Mouse (Mus musculus) CH12.LX (cell line): ENCODE results near the gene Gm45233. TPM values are rescaled to one million over a fixed set of nuclear protein-coding genes. Genes with fewer than 3 reads are reported as not detected.
A peak's percentile ranks its signal among the peaks of the same experiment; 100 is the strongest.

Source experiments
- DNase-seq: peaks from one replicate; pipeline ENCODE4 v3.0.0-alpha.2; 2013; ENCODE audit errors: extremely low read depth
- H3K27ac ChIP-seq: 2 replicates; pipeline ENCODE4 v1.5.1; 2012; ENCODE audit warnings: low read depth, mild to moderate bottlenecking, control low read depth, moderate library complexity; ENCODE audit not compliant: insufficient read depth
- H3K27me3 ChIP-seq: replicated peaks from 2 replicates; pipeline ENCODE3; 2012; ENCODE audit warnings: inconsistent platforms
- H3K36me3 ChIP-seq, 2 experiments: replicated peaks in 1 of 2; 2 replicates each; pipeline versions ENCODE3 to v1.6.1; 2012; ENCODE audit warnings: inconsistent platforms in 1 of 2, low read length in 1 of 2, mild to moderate bottlenecking in 1 of 2, mixed read lengths in 1 of 2, moderate library complexity in 1 of 2; ENCODE audit not compliant: control insufficient read depth in 1 of 2, insufficient read depth in 1 of 2
- H3K4me1 ChIP-seq, 2 experiments: 2 replicates each; pipeline ENCODE4 v1.6.1; 2012; ENCODE audit warnings: inconsistent platforms in 1 of 2, moderate library complexity in 1 of 2; ENCODE audit not compliant: insufficient read depth in 2 of 2, control insufficient read depth in 1 of 2
- H3K4me2 ChIP-seq: 2 replicates; pipeline ENCODE4 v1.6.1; 2012; ENCODE audit warnings: low read depth, mild to moderate bottlenecking, control low read depth; ENCODE audit not compliant: poor library complexity, insufficient read depth, severe bottlenecking
- H3K4me3 ChIP-seq, 3 experiments: fragments of 150-350 bp in 1 of 3; sonication (generic) in 1 of 3; replicated peaks in 1 of 3; 2 replicates each; pipeline versions ENCODE3 to v1.5.1; 2011 to 2012; ENCODE audit warnings: low read depth in 2 of 3, low read length in 2 of 3, mild to moderate bottlenecking in 2 of 3, moderate library complexity in 2 of 3, control low read depth in 1 of 3, improper control_type of control experiment in 1 of 3, inconsistent platforms in 1 of 3, mixed read lengths in 1 of 3; ENCODE audit not compliant: poor library complexity in 1 of 3
- H3K79me2 ChIP-seq: replicated peaks from 2 replicates; pipeline ENCODE4 v1.6.1; 2012; ENCODE audit warnings: mild to moderate bottlenecking, moderate library complexity; ENCODE audit not compliant: control insufficient read depth, poor library complexity, insufficient read depth, severe bottlenecking; ENCODE audit errors: extremely low read depth
- H3K9ac ChIP-seq: 2 replicates; pipeline ENCODE4 v1.6.1; 2012; ENCODE audit warnings: low read depth, mild to moderate bottlenecking, control low read depth, moderate library complexity; ENCODE audit not compliant: insufficient read depth
- H3K9me3 ChIP-seq: replicated peaks from 2 replicates; pipeline ENCODE3; 2012; ENCODE audit warnings: low read length, inconsistent platforms, mixed read lengths
- BHLHE40 ChIP-seq: IDR thresholded peaks from 2 replicates; pipeline ENCODE4 v1.6.1; 2011; ENCODE audit warnings: mild to moderate bottlenecking, low read depth, low read length, improper control_type of control experiment
- CHD1 ChIP-seq: IDR thresholded peaks from 2 replicates; pipeline ENCODE4 v1.6.1; 2012; ENCODE audit warnings: low read depth, low read length, improper control_type of control experiment, inconsistent platforms
- CHD2 ChIP-seq: IDR thresholded peaks from 2 replicates; pipeline ENCODE4 v1.6.1; 2011; ENCODE audit warnings: low read length, improper control_type of control experiment
- CTCF ChIP-seq, 2 experiments: IDR thresholded peaks in 1 of 2; conservative IDR thresholded peaks in 1 of 2; 2 replicates each; pipeline ENCODE4 v1.5.1; 2011 to 2012; ENCODE audit warnings: low read depth in 2 of 2, low read length in 2 of 2, improper control_type of control experiment in 1 of 2, inconsistent platforms in 1 of 2, mild to moderate bottlenecking in 1 of 2, moderate library complexity in 1 of 2
- ELF1 ChIP-seq: IDR thresholded peaks from 2 replicates; pipeline ENCODE4 v1.6.1; 2014; ENCODE audit warnings: low read depth, mild to moderate bottlenecking, inconsistent platforms, low read length, improper control_type of control experiment
- EP300 ChIP-seq: IDR thresholded peaks from 2 replicates; pipeline ENCODE4 v1.6.1; 2011; ENCODE audit warnings: low read length, improper control_type of control experiment
- ETS1 ChIP-seq: conservative IDR thresholded peaks from 2 replicates; pipeline ENCODE4 v1.6.1; 2012; ENCODE audit warnings: low read depth, mild to moderate bottlenecking, inconsistent platforms, low read length, improper control_type of control experiment, moderate library complexity
- JUN ChIP-seq: IDR thresholded peaks from 2 replicates; pipeline ENCODE4 v1.6.1; 2011; ENCODE audit warnings: low read depth, mild to moderate bottlenecking, low read length, improper control_type of control experiment, moderate library complexity; ENCODE audit not compliant: insufficient read depth
- JUND ChIP-seq: conservative IDR thresholded peaks from 2 replicates; pipeline ENCODE4 v1.6.1; 2011; ENCODE audit warnings: low read depth, low read length, improper control_type of control experiment
- KAT2A ChIP-seq: IDR thresholded peaks from 2 replicates; pipeline ENCODE4 v1.6.1; 2012; ENCODE audit warnings: low read length, improper control_type of control experiment, inconsistent platforms; ENCODE audit not compliant: insufficient replicate concordance
- MAX ChIP-seq: IDR thresholded peaks from 2 replicates; pipeline ENCODE4 v1.6.1; 2011; ENCODE audit warnings: low read length, improper control_type of control experiment
- MAZ ChIP-seq: IDR thresholded peaks from 2 replicates; pipeline ENCODE4 v1.6.1; 2012; ENCODE audit warnings: low read depth, mild to moderate bottlenecking, inconsistent platforms, low read length, improper control_type of control experiment, moderate library complexity
- MYC ChIP-seq: IDR thresholded peaks from 2 replicates; pipeline ENCODE4 v1.6.1; 2011; ENCODE audit warnings: low read depth, mild to moderate bottlenecking, improper control_type of control experiment, low read length
- NELFE ChIP-seq: IDR thresholded peaks from 2 replicates; pipeline ENCODE4 v1.6.1; 2011; ENCODE audit warnings: low read depth, low read length, improper control_type of control experiment
- NRF1 ChIP-seq: IDR thresholded peaks from 2 replicates; pipeline ENCODE4 v1.6.1; 2014; ENCODE audit warnings: low read depth, mild to moderate bottlenecking, inconsistent platforms, low read length, improper control_type of control experiment, moderate library complexity
- POLR2AphosphoS2 ChIP-seq: IDR thresholded peaks from 2 replicates; pipeline ENCODE4 v1.6.1; 2011; ENCODE audit warnings: low read depth, low read length, improper control_type of control experiment
- RAD21 ChIP-seq: IDR thresholded peaks from 2 replicates; pipeline ENCODE4 v1.6.1; 2011; ENCODE audit warnings: low read depth, mild to moderate bottlenecking, low read length, improper control_type of control experiment, moderate library complexity
- RCOR1 ChIP-seq: conservative IDR thresholded peaks from 2 replicates; pipeline ENCODE4 v1.6.1; 2012; ENCODE audit warnings: low read depth, mild to moderate bottlenecking, inconsistent platforms, low read length, improper control_type of control experiment
- SMC3 ChIP-seq: IDR thresholded peaks from 2 replicates; pipeline ENCODE4 v1.6.1; 2011; ENCODE audit warnings: low read depth, low read length, improper control_type of control experiment
- TBP ChIP-seq: conservative IDR thresholded peaks from 2 replicates; pipeline ENCODE4 v1.6.1; 2011; ENCODE audit warnings: low read depth, low read length, improper control_type of control experiment
- UBTF ChIP-seq: IDR thresholded peaks from 2 replicates; pipeline ENCODE4 v1.6.1; 2012; ENCODE audit warnings: low read depth, mild to moderate bottlenecking, inconsistent platforms, low read length, improper control_type of control experiment, moderate library complexity
- USF1 ChIP-seq: IDR thresholded peaks from 2 replicates; pipeline ENCODE4 v1.6.1; 2014; ENCODE audit warnings: low read depth, mild to moderate bottlenecking, inconsistent platforms, low read length, improper control_type of control experiment
- ZC3H11A ChIP-seq: IDR thresholded peaks from 2 replicates; pipeline ENCODE4 v1.6.1; 2012; ENCODE audit warnings: low read depth, mild to moderate bottlenecking, inconsistent platforms, low read length, improper control_type of control experiment
- ZMIZ1 ChIP-seq: IDR thresholded peaks from 2 replicates; pipeline ENCODE4 v1.6.1; 2012; ENCODE audit warnings: low read depth, mild to moderate bottlenecking, inconsistent platforms, low read length, improper control_type of control experiment
- ZNF384 ChIP-seq: IDR thresholded peaks from 2 replicates; pipeline ENCODE4 v1.6.1; 2012; ENCODE audit warnings: low read depth, low read length, improper control_type of control experiment, inconsistent platforms
- dilution Hi-C: fragments of 300-500 bp; cut with MboI; formaldehyde crosslinking; loops from 2 replicates; pipeline ENCODE4 v1.14.3; 2020; ENCODE audit warnings: low sequenced_read_pairs; ENCODE audit not compliant: extremely low pct_unique_long_range_greater_than_20kb, extremely low pct_ligation_motif_present
- in situ Hi-C: fragments of 300-500 bp; cut with MboI; formaldehyde crosslinking; loops from 3 replicates; pipeline ENCODE4 v1.14.3; 2019; ENCODE audit warnings: low sequenced_read_pairs, low pct_ligation_motif_present, low pct_unique_long_range_greater_than_20kb, mixed read lengths
- polyA plus RNA-seq: library from polyadenylated mRNA; unstranded; fragments of >175 nt; gene quantifications from 2 replicates; pipeline ENCODE4 v1.2.1, GENCODE M21; 2012; ENCODE audit warnings: low read depth; ENCODE audit not compliant: insufficient read length
- total RNA-seq, 2 experiments: library from RNA; depleted of rRNA; stranded (reverse); fragments of 300-350 nt in 1 of 2; fragments of >200 nt in 1 of 2; gene quantifications; 2 replicates each; pipeline ENCODE4 v1.2.3; 2012 to 2014

The Gm45233 gene
- total and polyA plus RNA-seq, 3 experiments, result 0.66 TPM; not detected in 2

DNA sequence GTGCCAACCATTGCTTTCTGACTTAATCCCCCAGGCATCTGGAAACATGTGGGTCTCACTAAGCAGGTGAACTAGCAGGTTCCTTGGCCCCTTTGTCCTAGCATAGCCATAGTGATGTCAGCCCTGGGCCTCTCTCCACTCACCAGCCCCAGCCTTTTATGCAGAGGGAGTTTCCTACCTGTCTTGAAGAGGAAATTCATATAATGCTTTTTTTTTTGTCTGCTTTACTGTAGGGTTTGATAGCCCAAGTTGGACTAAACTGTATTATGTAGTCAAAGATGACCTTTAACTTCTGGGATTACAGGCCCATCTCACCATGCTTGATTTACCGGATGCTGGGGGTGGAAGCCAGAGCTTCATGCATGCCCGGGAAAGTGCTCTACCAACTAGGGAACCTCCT is 5.9 kb downstream of the Gm45233 start:
- Histone ChIP-seq H3K4me2 (no peak overlapping the region), H3K27me3 (no peaks in the 10 kb centered on the region), H3K4me3 (no peak overlapping the region), H3K27ac (no peak overlapping the region), H3K36me3 (peaks cover 24 to 59% of the 10 kb centered on the region in 2 experiments), H3K4me1 (peaks cover 20 to 59% of the 10 kb centered on the region in 2 experiments), H3K9me3 (no peaks in the 10 kb centered on the region), H3K79me2 (no peaks in the 10 kb centered on the region; the same call in 1 of the 2 replicates), H3K9ac (no peak overlapping the region)
- no peak for DNase-seq
- TF ChIP-seq JUND (no peak), MAX (no peak), ZNF384 (peak; percentile 69), NRF1 (no peak)
- in situ Hi-C loops (no loop called here), dilution Hi-C loops (no loop called here)

- dilution Hi-C loops, result no loop called here
- in situ Hi-C loops, result no loop called here
- no peak overlapping the region for H3K9ac ChIP-seq
These were observed 7.8 kb downstream of the Gm45233 start for GRCm38 (mm10) chr7:43451726-43452125.

GRCm38 (mm10) chr7:43452609-43453008 is 8.7 kb downstream of the Gm45233 start:
- H3K4me3 ChIP-seq, result no peak overlapping the region
- H3K9ac ChIP-seq, result no peak overlapping the region
- no peaks in the 10 kb centered on the region for H3K9me3 ChIP-seq
- no peaks in the 10 kb centered on the region for H3K27me3 ChIP-seq
- in situ Hi-C loops (no loop called here), dilution Hi-C loops (no loop called here)
- H3K27ac ChIP-seq, result no peak overlapping the region
- H3K4me1 ChIP-seq, result peaks cover 4 to 34% of the 10 kb centered on the region in 2 experiments; a peak in 3 of 4 replicates
- no peak overlapping the region for H3K4me2 ChIP-seq
- peak; percentile 52 for DNase-seq
- H3K36me3 ChIP-seq, result peaks cover 47 to 81% of the 10 kb centered on the region in 2 experiments
- no peaks in the 10 kb centered on the region; the same call in 1 of the 2 replicates for H3K79me2 ChIP-seq
- peak; percentile 29; the same call in 1 of the 2 replicates for TF ChIP-seq SMC3
- no peak for TF ChIP-seq BHLHE40
- no peak for TF ChIP-seq MYC
- no peak for TF ChIP-seq ETS1
- no peak for TF ChIP-seq TBP
- TF ChIP-seq KAT2A, result no peak
- no peak for TF ChIP-seq CHD2
- no peak for TF ChIP-seq NELFE
- TF ChIP-seq EP300, result no peak
- no peak for TF ChIP-seq POLR2AphosphoS2
- no peak for TF ChIP-seq USF1
- peak; percentile 32 to 58; a peak in 3 of 4 replicates for TF ChIP-seq CTCF (conservative IDR thresholded peaks at IDR 0.05 in 1 of 2, IDR thresholded peaks at IDR 0.05 in 1 of 2; ENCODE audit: low read depth in 2 of 2, low read length in 2 of 2)
- peak; percentile 24 for TF ChIP-seq RAD21
- no peak for TF ChIP-seq ZMIZ1
- no peak for TF ChIP-seq UBTF
- TF ChIP-seq ZNF384, result no peak
- no peak for TF ChIP-seq CHD1
- TF ChIP-seq RCOR1, result no peak
- TF ChIP-seq ZC3H11A, result no peak
- TF ChIP-seq MAX, result no peak
- TF ChIP-seq JUND, result no peak
- TF ChIP-seq MAZ, result no peak
- no peak for TF ChIP-seq ELF1
- TF ChIP-seq JUN, result no peak

More at GRCm38 (mm10) chr7:43451726-43452125, 7.8 kb downstream of the Gm45233 start:
- Histone ChIP-seq H3K4me2 (no peak overlapping the region), H3K79me2 (no peaks in the 10 kb centered on the region; the same call in 1 of the 2 replicates), H3K4me1 (peaks cover 8 to 43% of the 10 kb centered on the region in 2 experiments), H3K4me3 (no peak overlapping the region), H3K27ac (no peak overlapping the region), H3K36me3 (peaks cover 39 to 78% of the 10 kb centered on the region in 2 experiments), H3K27me3 (no peaks in the 10 kb centered on the region), H3K9me3 (no peaks in the 10 kb centered on the region)
- TF ChIP-seq UBTF (no peak), CTCF (conservative IDR thresholded peaks at IDR 0.05 in 1 of 2, IDR thresholded peaks at IDR 0.05 in 1 of 2; ENCODE audit: low read depth in 2 of 2, low read length in 2 of 2) (0 out of 4 replicates have a peak, but pooled peaks of 1 of the 2 experiments have one; percentile 6)
- no peak for DNase-seq
